Mouse (Mus musculus) ES-E14 (cell line): Measurements from ENCODE around the gene Acox1.

ENCODE experiments used
- CHD2 ChIP-seq: IDR thresholded peaks from 2 replicates; pipeline ENCODE4 v1.6.1; 2014; ENCODE audit warnings: mild to moderate bottlenecking, low read depth, low read length, inconsistent platforms
- HCFC1 ChIP-seq: IDR thresholded peaks from 2 replicates; pipeline ENCODE4 v1.6.1; 2012; ENCODE audit warnings: low read length, inconsistent platforms, borderline replicate concordance; ENCODE audit not compliant: insufficient read depth

- no peak for TF ChIP-seq HCFC1
- TF ChIP-seq CHD2, result no peak
Observed at GRCm38 (mm10) chr11:116170003-116170800, 28.6 kb downstream of the Acox1 start.
